Mouse (Mus musculus): Measurements from ENCODE around the gene Gas2l3. TPM values are rescaled to one million over a fixed set of nuclear protein-coding genes. Genes with fewer than 3 reads are reported as not detected.

Gene Gas2l3
- 2.0 and 2.6 TPM in 2 replicates for polyA plus RNA-seq (2012; rRNA removed)

DNA sequence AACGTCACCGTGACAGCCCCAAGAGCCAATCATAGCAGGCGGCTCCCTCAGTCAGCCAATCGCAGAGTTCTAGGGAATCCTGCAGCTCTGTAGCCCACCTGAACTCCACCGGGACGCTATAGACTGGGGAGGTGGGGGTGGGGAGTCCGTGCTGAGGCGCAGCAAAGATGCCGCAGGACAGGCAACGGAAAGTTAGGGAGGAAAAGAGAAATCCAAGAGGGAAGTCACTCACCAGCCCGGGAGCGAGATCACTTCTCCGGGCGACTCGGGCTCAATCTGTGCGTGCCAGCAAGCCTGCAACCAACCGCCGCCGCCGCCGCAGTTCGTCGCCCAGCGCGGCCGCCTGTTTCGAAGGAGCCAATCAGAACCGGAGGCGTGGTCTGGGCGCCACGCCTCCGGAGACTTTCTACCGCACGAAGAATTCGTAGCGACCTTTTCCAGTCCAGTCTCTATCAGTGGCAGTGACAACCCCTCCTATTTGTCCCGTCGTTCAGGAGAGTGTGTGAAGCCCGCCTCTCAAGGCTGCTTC is at the start of gene Gas2l3:
Gas2l3 (minus strand) TSS at position 345 of the 529 bp plus-strand sequence.

Other genes with a start within 250 kb of the Gas2l3 start
- gene Ano4, start 99.2 kb downstream of the Gas2l3 start, polyA plus RNA-seq (2012; rRNA removed): 10.3 and 10.9 TPM in 2 replicates
- gene Nr1h4, start 89.6 kb upstream of the Gas2l3 start, polyA plus RNA-seq (2012; rRNA removed): 0.04 and 0.07 TPM in 2 replicates
- 1.5 and 1.9 TPM in 2 replicates for gene Slc17a8, start 177.3 kb upstream of the Gas2l3 start, polyA plus RNA-seq (2012; rRNA removed)
- gene Scyl2, start 242.3 kb upstream of the Gas2l3 start, polyA plus RNA-seq (2012; rRNA removed): 44.1 and 44.4 TPM in 2 replicates